Mouse (Mus musculus) intestine, embryonic 15.5 days (tissue): ENCODE results near the gene Gpr85. TPM values are rescaled to one million over a fixed set of nuclear protein-coding genes. Genes with fewer than 3 reads are reported as not detected.

Experiments used
- polyA plus RNA-seq: library from polyadenylated mRNA; unstranded; fragments of >200 nt; fragmentation: Nextera tagmentation; extraction: Ambion mirVana; gene quantifications from 2 replicates; pipeline ENCODE4 v1.2.1, GENCODE M21; 2015

The Gpr85 gene
- polyA plus RNA-seq, 1 experiment from 2014 or later, result 5.7 TPM

Other genes starting within 250 kb of the Gpr85 start
- gene Tmem168, start 231.8 kb downstream of the Gpr85 start, polyA plus RNA-seq, result 31.6 and 34.2 TPM in 2 replicates
- gene Bmt2, start 162.0 kb downstream of the Gpr85 start, polyA plus RNA-seq, result 13.2 and 14.8 TPM in 2 replicates
- gene 2610001J05Rik, start 31.6 kb upstream of the Gpr85 start, polyA plus RNA-seq, result 109 and 118 TPM in 2 replicates